Mouse (Mus musculus) liver, adult 2 months (tissue): ENCODE data around the gene Olfr541. TPM values are rescaled to one million over a fixed set of nuclear protein-coding genes. Genes with fewer than 3 reads are reported as not detected.
"Not testable (repeated sequence)": the region's sequence is repeated elsewhere in the genome, so short reads cannot be mapped to it uniquely, and the experiment has no call there.

Experiments used
- DNase-seq: peaks from one replicate; pipeline ENCODE4 v3.0.0-alpha.2; 2011; ENCODE audit warnings: low read depth, low spot score; ENCODE audit errors: extremely low read depth
- H3K27ac ChIP-seq: fragments of 200-500 bp; replicated peaks from 2 replicates; pipeline ENCODE4 v1.5.1; 2012; ENCODE audit warnings: low read depth, mild to moderate bottlenecking, control low read depth, inconsistent platforms, low read length; ENCODE audit not compliant: insufficient read depth
- H3K27me3 ChIP-seq: fragments of 200-500 bp; 2 replicates; pipeline ENCODE4 v1.6.1; 2012; ENCODE audit warnings: mild to moderate bottlenecking, moderate library complexity, low read length, inconsistent platforms; ENCODE audit not compliant: control insufficient read depth, insufficient read depth
- H3K36me3 ChIP-seq: fragments of 200-500 bp; 2 replicates; pipeline ENCODE4 v1.6.1; 2012; ENCODE audit warnings: low read length, inconsistent platforms; ENCODE audit not compliant: control insufficient read depth, insufficient read depth
- H3K4me1 ChIP-seq: fragments of 200-500 bp; 2 replicates; pipeline ENCODE4 v1.6.1; 2011; ENCODE audit warnings: low read length; ENCODE audit not compliant: control insufficient read depth, insufficient read depth
- H3K4me3 ChIP-seq: fragments of 200-500 bp; 2 replicates; pipeline ENCODE4 v1.5.1; 2011; ENCODE audit warnings: low read depth, mild to moderate bottlenecking, control low read depth, low read length, moderate library complexity; ENCODE audit not compliant: insufficient read depth
- H3K79me2 ChIP-seq: fragments of 200-500 bp; 2 replicates; pipeline ENCODE4 v1.6.1; 2012; ENCODE audit warnings: inconsistent platforms, mild to moderate bottlenecking, low read length, moderate library complexity; ENCODE audit not compliant: control insufficient read depth, insufficient read depth
- H3K9ac ChIP-seq: fragments of 200-500 bp; 2 replicates; pipeline ENCODE4 v1.6.1; 2012; ENCODE audit warnings: low read depth, mild to moderate bottlenecking, control low read depth, inconsistent platforms, low read length
- CTCF ChIP-seq: fragments of 200-500 bp; IDR thresholded peaks from 2 replicates; pipeline ENCODE4 v1.5.1; 2011; ENCODE audit warnings: low read depth, low read length, control low read depth
- POLR2A ChIP-seq: fragments of 200-500 bp; IDR thresholded peaks from 2 replicates; pipeline ENCODE4 v1.6.1; 2011; ENCODE audit warnings: low read length, control low read depth; ENCODE audit not compliant: insufficient read depth; ENCODE audit errors: extremely low read depth
- WGBS: fragments of 180-500 bp; shearing (Covaris S2); methylation state at CpG from one replicate; pipeline ENCODE4 v1.1.7; 2018; 5-methylcytosine and 5-hydroxymethylcytosine counted together
- polyA plus RNA-seq: library from polyadenylated mRNA; depleted of rRNA; stranded (reverse); fragments of >200 nt; gene quantifications from 2 replicates; pipeline ENCODE4 v1.2.3, GENCODE M21; 2012; rRNA removed
- total RNA-seq: library from RNA; depleted of rRNA; stranded (reverse); fragments of >200 nt; gene quantifications from 2 replicates; pipeline ENCODE4 v1.2.3, GENCODE M21; 2014; rRNA removed

Gene Olfr541
- not detected in 2 replicates for total RNA-seq
- polyA plus RNA-seq = 0.07 TPM in 1 of 2 replicates, not detected in the other

DNA sequence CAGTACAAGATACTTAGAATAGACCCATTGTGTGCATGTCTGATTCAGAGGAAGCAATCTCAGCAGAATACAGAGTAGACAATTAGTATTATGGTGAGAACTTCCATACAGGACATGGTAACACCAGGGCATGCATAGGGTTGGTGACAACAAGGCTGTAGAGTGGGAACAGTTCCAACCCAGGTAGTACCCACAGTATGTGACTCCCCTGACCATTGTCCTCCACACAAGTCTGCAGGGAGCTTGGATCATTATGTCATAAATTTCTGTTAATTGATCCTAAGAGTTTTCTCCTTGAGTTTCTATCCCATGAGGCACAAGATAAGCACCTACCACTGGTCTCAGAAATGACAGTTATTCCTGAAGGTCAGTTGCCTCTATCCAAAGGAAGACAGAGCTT, at the start of gene Olfr541:
Gene Olfr541 (plus strand): TSS at position 301 of the 400 bp plus-strand sequence.
- no peaks in the 10 kb centered on the region for H3K79me2 ChIP-seq
- TF ChIP-seq POLR2A (no peak), CTCF (no peak)
- H3K36me3 ChIP-seq = no peaks in the 10 kb centered on the region
- no peaks in the 10 kb centered on the region for H3K4me1 ChIP-seq
- no peak for DNase-seq
- H3K27me3 ChIP-seq = no peaks in the 10 kb centered on the region
- no peak within 1 kb of the TSS for H3K4me3 ChIP-seq
- no peak within 1 kb of the TSS for H3K9ac ChIP-seq
- H3K27ac ChIP-seq = no peak within 1 kb of the TSS

DNA sequence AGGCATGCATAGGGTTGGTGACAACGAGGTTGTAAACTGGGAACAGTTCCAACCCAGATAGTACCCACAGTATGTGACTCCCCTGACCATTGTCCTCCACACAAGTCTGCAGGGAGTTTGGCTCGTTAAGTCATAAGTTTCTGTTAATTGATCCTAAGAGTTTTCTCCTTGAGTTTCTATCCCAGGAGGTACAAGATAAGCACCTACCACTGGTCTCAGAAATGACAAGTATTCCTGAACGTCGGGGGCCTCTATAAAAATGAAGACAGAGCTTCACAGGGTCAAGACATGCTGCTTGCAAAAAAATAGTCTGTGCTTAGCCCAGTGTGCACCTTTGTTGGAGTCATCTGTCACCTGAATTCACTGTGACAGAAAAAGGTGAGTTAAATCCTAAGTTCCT, 37.4 kb upstream of the Olfr541 start, which contains the start of gene Olfr539:
Gene Olfr539 (plus strand): TSS at position 301 of the 400 bp plus-strand sequence.
- TF ChIP-seq CTCF (no peak), POLR2A (no peak)
- no peak for DNase-seq
- 80% methylated on average over 4 of the region's 4 CpGs for WGBS

DNA sequence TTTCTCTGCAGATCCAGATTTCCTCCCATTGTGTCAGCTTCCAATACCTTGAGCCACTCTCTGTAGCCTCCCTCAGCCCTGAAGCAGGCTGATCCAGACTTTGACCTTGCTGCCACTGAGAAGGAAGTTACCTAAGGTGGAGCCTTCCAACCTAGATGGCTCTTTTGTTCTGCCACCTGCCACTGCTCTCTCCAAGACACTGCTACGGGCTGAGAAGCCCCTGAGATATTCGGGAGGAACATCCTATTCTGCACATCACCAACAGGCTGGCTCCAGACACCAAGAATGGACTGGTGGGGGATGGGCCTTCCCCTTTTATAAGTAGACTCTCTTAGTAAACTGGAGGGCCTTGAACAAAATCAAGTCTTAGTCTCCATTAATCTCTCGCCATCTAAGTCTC, 26.4 kb upstream of the Olfr541 start:
- H3K79me2 ChIP-seq, DNase-seq, H3K4me1 ChIP-seq, H3K9ac ChIP-seq, H3K36me3 ChIP-seq, H3K27ac ChIP-seq, H3K27me3 ChIP-seq, H3K4me3 ChIP-seq: not testable (repeated sequence)
- WGBS = 85% methylated on average over 3 of the region's 3 CpGs

More for the DNA sequence above, 37.4 kb upstream of the Olfr541 start, which contains the start of gene Olfr539:
- no peaks in the 10 kb centered on the region for H3K27me3 ChIP-seq
- H3K4me3 ChIP-seq = no peak within 1 kb of the TSS
- H3K27ac ChIP-seq = no peak within 1 kb of the TSS
- H3K9ac ChIP-seq = no peak within 1 kb of the TSS
- H3K4me1 ChIP-seq = no peaks in the 10 kb centered on the region
- H3K36me3 ChIP-seq = no peaks in the 10 kb centered on the region
- H3K79me2 ChIP-seq = no peaks in the 10 kb centered on the region

DNA sequence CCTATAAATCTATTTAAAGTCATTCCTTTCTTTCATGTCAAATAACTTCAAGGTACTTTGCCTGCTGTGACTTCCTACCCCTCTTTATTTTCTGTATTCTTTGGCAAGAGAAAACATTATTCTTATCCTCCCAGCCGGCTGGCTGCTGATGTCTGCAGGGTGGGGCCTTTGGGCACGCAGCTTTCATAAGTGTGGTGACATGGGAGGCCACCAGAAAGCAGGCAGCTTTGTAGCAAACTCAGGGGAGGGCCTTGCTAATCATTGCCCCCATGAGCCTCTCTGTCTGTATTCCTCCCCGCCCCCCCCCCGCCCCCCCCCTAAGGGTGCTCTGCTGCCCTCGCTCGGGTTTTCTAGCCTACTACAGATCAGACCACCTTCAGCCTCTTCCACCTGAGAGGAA, 21.2 kb upstream of the Olfr541 start:
- Histone ChIP-seq H3K4me1 (no peaks in the 10 kb centered on the region), H3K79me2 (no peaks in the 10 kb centered on the region), H3K4me3 (no peak overlapping the region), H3K27me3 (no peaks in the 10 kb centered on the region), H3K27ac (no peak overlapping the region), H3K9ac (no peak overlapping the region), H3K36me3 (no peaks in the 10 kb centered on the region)
- no peak for TF ChIP-seq CTCF
- TF ChIP-seq POLR2A = no peak
- WGBS = 17% methylated on average over 6 of the region's 6 CpGs
- no peak for DNase-seq

DNA sequence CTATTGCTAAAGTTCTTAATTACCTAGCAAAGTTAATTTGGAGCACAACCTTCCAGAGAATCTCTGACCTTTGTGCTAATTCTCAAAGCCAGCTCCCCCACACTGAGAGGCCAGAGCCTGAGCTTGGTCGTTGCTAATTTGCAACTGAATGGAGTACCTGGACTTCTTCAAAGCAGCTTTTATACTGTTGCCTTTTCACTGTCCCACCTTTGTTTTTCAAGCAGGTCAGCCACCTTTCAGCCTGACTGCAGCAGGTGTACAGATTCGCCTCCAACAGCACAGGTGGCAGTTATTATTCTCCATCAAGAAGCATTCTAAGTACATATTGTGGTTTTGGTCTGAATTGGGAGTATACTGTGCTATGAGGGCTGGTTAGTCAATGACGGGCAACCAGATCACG, 17.5 kb upstream of the Olfr541 start:
- DNase-seq, H3K79me2 ChIP-seq, H3K9ac ChIP-seq, H3K4me1 ChIP-seq, H3K4me3 ChIP-seq, H3K27me3 ChIP-seq, H3K27ac ChIP-seq, H3K36me3 ChIP-seq: not testable (repeated sequence)
- WGBS = 79% methylated on average over 4 of the region's 4 CpGs

DNA sequence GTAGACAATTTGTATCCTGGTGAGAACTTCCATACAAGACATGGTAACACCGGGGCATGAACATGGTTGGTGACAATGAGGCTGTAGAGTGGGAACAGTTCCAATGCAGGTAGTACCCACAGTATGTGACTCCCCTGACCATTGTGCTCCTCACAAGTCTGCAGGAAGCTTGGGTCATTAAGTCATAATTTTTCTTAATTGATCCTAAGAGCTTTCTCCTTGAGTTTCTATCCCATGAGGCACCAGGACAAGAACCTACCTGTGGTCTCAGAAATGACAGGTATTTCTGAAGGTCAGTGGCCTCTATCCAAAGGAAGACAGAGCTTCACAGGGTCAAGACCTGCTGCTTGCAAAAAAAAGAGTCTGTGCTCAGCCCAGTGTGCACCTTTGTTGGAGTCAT, 15.4 kb upstream of the Olfr541 start, which contains the start of gene Olfr45:
Gene Olfr45 (plus strand): TSS at position 301 of the 400 bp plus-strand sequence.
- H3K27ac ChIP-seq = no peak within 1 kb of the TSS
- no peaks in the 10 kb centered on the region for H3K4me1 ChIP-seq
- 81% methylated on average over 1 of the region's 1 CpGs for WGBS
- no peak for TF ChIP-seq CTCF
- no peak for TF ChIP-seq POLR2A
- H3K79me2 ChIP-seq = no peaks in the 10 kb centered on the region
- H3K27me3 ChIP-seq = no peaks in the 10 kb centered on the region
- H3K4me3 ChIP-seq = no peak within 1 kb of the TSS
- DNase-seq = no peak
- H3K36me3 ChIP-seq = no peaks in the 10 kb centered on the region
- H3K9ac ChIP-seq = no peak within 1 kb of the TSS
